Mouse (Mus musculus) adrenal gland, adult 18-20 months (tissue): ENCODE measurements around the gene Rbfox3. TPM values are rescaled to one million over a fixed set of nuclear protein-coding genes. Genes with fewer than 3 reads are reported as not detected.

Experiments
- DNase-seq, 2 experiments: peaks; one replicate each; pipeline ENCODE4 v3.0.0; 2021 to 2022; ENCODE audit warnings: low spot score in 2 of 2
- total RNA-seq, 2 experiments: library from RNA; stranded (reverse); gene quantifications; 1 replicate in 1 of 2; 2 replicates in 1 of 2; pipeline ENCODE4 v1.2.3; 2021

Gene Rbfox3
- total RNA-seq, 2 experiments from 2014 or later: 3.7 to 5.0 TPM

DNA sequence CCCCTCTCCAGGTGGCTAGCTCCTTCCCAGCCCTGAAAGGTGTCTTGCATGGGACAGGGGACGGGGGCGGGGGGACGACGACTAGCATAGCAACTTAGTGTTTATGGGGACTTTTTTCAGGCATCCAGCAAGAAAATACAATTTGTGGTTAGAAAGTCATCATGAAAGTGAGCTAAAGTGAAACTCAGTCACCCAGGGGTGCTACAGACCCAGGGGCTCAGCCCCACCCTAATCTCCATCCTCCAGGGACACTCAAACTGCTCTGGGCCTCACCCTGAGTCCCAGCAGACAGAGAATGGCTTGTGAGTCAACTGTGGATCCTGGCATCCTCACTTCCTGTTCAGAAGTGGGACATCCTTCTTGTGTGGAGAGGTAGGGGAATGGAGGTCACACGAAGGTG, 179.7 kb downstream of the Rbfox3 start:
- DNase-seq: no peak

GRCm38 (mm10) chr11:118729373-118729772, 182.0 kb downstream of the Rbfox3 start:
- DNase-seq: no peak

DNA sequence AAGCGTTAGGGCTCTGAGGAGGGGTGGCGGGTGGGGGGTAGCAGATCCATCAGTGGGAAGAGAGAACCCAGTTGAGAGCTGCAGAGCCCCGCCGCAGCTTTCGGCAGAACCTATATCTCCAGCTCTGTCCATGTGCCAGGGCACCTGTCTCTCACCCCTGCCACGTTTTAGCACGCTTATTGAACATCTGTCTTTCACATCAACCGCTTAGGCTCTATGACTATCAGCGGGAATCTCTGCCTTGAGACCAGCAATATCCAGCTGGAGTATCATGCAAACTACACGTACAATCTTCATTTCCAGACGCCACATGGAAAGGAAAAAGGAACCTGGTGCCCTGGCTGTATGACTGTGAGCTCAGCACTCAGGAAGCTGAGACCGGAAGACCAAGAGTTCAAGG, 182.6 kb downstream of the Rbfox3 start:
- DNase-seq: no peak

GRCm38 (mm10) chr11:118728083-118728551, 183.3 kb downstream of the Rbfox3 start:
- DNase-seq: no peak

DNA sequence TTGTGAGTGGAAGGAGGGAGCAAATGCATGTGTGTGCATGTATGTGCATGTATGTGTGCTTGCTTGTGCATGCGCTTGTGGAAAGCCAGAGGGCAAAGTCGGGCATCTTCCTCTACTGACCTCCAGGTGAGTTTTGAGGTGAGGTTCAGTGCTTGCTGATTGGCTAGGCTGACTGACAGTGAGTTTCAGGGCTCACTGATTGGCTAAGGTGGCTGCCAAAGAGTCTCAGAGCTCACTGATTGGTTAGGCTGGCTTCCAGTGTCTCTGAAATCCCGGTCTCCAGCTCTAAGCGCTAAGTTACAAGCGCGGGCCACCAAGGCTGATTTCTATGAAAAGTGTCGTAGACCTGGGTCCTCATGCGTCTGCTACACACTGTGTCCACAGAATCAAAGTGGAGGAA, 185.0 kb downstream of the Rbfox3 start:
- no peak for DNase-seq

- no peak for DNase-seq
Measured at GRCm38 (mm10) chr11:118724423-118724822, 187.0 kb downstream of the Rbfox3 start.

GRCm38 (mm10) chr11:118723166-118723565, 188.2 kb downstream of the Rbfox3 start:
- DNase-seq: no peak

- no peak for DNase-seq
Measured at GRCm38 (mm10) chr11:118721898-118722297, 189.5 kb downstream of the Rbfox3 start.

- no peak for DNase-seq
Measured at GRCm38 (mm10) chr11:118714601-118715524, 196.5 kb downstream of the Rbfox3 start.

DNA sequence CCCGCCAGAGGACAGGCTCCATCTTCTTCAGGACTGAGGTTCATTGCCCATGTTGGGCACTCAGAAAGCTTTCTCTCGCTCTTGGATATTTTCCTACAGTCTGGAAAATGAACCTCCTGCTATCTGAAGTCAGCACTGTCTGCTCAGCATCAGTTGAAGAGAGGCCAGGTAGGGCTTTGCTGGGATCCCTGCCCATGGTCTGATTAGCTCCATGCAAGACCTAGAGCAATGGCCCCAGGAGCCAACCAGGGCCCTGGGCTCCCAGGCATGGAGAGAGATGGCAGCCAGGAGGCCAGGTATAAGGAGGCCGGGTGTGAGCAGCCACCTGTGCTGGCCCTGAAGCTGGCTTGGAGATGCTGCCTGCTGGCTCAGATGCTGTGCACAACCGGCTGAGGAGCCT, 198.6 kb downstream of the Rbfox3 start:
- DNase-seq: no peak

DNA sequence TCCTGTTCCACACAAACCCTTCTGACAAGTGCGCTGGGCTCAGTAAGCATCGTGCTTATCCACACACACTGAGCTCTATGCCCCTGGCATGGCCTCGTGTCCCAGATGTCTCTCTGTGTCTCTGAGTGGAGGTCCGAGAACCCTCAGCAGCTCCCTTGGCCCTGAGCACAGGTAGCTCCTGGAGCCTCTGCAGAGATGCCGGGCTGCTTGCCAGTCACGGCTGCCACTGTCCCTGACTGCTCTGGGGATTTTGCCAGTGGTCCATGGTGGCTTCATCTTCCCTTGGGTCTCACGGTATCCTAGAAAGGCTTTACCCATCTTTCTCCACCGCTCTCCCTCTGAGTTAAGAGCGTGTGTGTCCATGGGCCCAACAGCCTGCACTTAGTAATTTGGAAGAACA, 199.3 kb downstream of the Rbfox3 start:
- no peak for DNase-seq

- DNase-seq: no peak
Measured at GRCm38 (mm10) chr11:118710035-118710434, 201.4 kb downstream of the Rbfox3 start.

DNA sequence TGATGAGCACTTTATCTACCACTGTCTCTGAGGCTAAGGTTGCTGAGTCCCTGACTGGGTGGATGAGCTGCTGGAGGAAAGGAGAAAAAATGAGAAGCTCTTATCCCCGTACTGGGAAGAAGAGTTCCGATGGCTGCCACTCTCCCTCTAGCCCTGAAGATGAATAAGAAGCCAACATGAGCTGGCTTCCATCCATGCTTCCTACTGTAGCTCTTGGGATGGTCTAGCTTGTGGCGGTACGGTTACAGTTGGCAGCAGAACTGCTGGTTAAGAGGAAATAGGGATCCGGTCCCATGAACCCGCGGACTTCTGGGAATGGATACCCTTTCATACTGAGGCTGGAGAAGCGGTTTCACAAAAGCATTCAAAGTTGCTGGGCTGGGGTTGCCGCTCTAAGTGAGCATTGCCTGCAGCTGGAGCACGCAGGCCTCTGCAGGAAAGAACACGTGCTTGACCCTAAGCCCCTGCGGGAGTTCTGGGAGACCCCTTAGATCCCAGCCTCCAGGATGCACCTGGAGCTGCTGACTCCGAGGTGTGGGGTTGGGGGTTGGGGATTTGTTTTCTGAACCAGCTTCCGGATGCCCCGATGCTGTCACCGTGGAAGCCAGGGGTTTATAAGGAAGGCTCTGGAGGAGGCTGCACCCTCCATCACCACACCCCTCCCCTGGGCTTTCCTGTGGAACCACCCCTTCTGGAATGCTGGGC, 215.0 kb downstream of the Rbfox3 start:
- DNase-seq: no peak

DNA sequence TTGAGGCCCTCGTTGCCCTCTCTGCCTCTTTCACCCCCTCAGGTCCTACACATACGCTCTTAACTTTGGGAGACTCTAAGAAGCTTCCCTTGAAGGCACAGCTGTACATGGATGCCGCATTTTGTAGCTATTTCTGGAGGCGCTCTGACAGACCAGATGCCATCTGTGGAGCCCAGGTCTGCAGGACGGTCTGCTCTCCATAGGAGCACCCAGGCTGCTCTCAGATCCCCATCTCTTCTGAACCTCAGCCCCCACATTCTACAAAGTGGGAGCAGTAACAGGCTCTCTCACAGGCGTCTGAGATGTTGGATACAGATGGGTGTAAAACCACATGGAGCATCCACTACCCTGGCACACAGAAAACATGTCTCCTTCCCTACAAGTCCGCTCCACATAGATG, 218.1 kb downstream of the Rbfox3 start:
- DNase-seq: no peak

- no peak for DNase-seq
Measured at GRCm38 (mm10) chr11:118690262-118690661, 221.1 kb downstream of the Rbfox3 start.

DNA sequence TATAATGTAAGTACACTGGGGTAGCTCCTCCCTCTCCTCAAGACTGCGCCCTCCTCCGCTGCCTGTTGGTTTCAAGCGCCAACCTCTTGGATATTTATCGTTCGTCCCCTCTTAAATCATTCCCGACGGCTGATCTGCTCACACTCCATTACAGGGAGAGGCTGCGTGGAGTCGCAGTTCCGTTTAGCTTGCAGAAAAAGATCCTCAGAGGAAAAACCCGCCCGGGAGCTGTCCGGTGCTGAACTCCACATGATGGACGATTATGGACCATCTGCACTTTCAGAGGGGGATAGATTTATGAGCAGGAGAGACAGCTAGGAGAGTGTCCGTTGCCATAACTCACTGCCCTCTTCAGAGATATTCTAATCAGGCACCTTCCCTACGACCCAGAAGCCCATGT, 226.0 kb downstream of the Rbfox3 start:
- no peak for DNase-seq

DNA sequence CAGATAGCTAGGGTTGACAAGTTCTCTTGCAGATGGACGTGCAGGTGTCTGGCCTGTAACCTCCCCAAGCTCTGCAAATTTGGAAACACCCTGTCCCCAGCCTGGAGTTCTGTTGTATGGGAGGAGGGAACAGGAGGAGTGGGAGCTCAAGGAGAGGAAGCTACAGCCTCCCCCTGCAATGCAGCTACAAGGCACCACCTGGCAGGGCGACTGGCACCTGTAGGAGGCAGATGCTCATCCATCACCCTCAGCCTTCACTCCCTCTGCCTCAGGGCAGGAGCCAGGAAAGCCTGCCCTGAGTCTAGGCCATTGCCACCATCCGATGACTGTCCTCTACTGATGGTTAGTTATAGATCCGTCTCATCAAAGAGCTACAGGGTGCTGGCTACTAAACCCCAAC, 226.7 kb downstream of the Rbfox3 start:
- no peak for DNase-seq

- DNase-seq: no peak
Measured at GRCm38 (mm10) chr11:118680699-118681098, 230.7 kb downstream of the Rbfox3 start.

DNA sequence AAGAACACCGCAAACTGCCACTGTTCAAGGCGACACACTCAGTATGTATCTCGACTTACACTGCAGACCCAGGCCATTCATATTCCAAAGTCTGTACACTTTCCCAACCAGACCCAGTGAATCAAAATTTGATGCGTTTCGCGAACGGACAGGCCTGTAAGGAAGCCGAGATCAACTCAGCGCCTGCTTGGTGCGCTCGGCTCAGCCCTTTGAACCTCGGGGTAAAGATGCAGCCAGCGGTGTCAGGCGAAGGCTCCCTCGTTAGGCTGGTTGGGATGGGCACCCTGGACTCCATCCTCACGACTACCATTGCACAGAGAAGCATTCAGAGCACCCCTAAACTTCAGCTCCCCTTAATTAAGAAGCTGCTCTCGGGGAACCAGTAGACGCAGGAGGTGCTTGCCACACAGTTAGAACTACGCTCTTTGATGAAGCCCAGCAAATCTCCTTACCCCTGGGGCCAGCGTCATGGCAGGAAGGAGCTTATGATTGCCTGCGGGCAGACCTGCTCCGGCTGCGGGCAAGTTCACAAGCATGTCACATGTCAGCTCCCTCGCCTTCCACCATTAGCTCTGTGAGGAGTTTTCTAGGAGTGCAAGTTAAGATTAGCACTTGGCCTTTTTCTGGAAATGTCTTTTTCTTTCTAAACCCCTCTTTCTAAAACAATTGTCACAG, 231.5 kb downstream of the Rbfox3 start:
- DNase-seq: no peak

DNA sequence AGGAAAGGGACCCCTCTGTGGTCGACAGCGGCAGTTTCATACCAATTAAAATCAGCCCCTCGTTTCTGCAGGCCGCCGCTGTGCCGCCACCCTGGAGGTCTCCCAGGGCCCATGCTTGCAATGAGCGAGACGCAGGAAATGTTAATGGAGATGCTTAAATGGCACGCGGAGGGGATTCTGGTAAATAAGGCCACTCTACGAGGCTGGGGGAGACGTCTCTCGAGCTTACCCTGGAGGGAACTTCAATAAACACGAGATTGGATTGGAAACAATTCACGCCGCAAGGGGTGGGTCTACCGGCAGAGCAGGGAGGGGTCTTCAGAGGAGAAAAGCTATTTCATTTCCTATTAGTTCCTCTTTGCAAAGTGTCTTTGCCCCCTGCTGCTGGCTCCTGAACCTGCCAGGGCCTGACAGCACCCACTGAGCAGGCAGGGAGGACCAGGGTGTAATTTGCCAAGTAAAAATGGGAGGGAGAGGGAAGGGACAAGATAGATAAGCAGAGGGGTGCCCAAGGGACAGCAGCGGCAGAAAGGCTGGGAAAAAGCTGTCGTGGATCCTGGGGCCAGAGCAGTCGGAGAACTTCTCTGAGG, 232.8 kb downstream of the Rbfox3 start:
- no peak for DNase-seq

- no peak for DNase-seq
Measured at GRCm38 (mm10) chr11:118677277-118677676, 234.1 kb downstream of the Rbfox3 start.
